Mouse (Mus musculus): ENCODE results near the gene Lipt2.

- TF ChIP-seq CTCF (IDR thresholded peaks at IDR 0.05; ENCODE audit: control insufficient read depth, insufficient read depth, insufficient read length) (no peak), MAX (IDR thresholded peaks at IDR 0.05) (no peak), FOSL1 (IDR thresholded peaks at IDR 0.05; ENCODE audit: insufficient read depth, low read length, poor library complexity, severe bottlenecking) (no peak), USF1 (IDR thresholded peaks at IDR 0.05; ENCODE audit: low read depth) (no peak), CEBPB (IDR thresholded peaks at IDR 0.05; ENCODE audit: low read depth) (no peak), MYOD1 (IDR thresholded peaks at IDR 0.05; ENCODE audit: control insufficient read depth, insufficient read length, low read depth) (no peak), MYOG (IDR thresholded peaks at IDR 0.05; ENCODE audit: control insufficient read depth, extremely low read depth, insufficient read length) (no peak)
These were observed 31.1 kb downstream of the Lipt2 start for GRCm38 (mm10) chr7:100190167-100190566.
